Mouse (Mus musculus) gastrocnemius, adult 2 months (tissue): ENCODE data around the gene Olfr313. TPM values are rescaled to one million over a fixed set of nuclear protein-coding genes. Genes with fewer than 3 reads are reported as not detected.
"Not testable (repeated sequence)": the region's sequence is repeated elsewhere in the genome, so short reads cannot be mapped to it uniquely, and the experiment has no call there.

Source experiments
- DNase-seq: peaks from one replicate; pipeline ENCODE4 v3.0.0; 2022
- H3K27ac ChIP-seq: fragments of 200-600 bp; 2 replicates; pipeline ENCODE4 v1.8.1; 2022; ENCODE audit warnings: mild to moderate bottlenecking
- H3K4me3 ChIP-seq: fragments of 200-600 bp; 2 replicates; pipeline ENCODE4 v1.8.1; 2022; ENCODE audit warnings: mild to moderate bottlenecking, moderate library complexity
- CTCF ChIP-seq: fragments of 200-600 bp; IDR thresholded peaks from 2 replicates; pipeline ENCODE4 v1.8.1; 2022; ENCODE audit warnings: antibody characterized with exemption, mild to moderate bottlenecking, moderate library complexity
- intact Hi-C: fragments of 180-260 bp; cut with DNase I; formaldehyde crosslinking; loops from one replicate; pipeline ENCODE4 v1.15.1; 2025
- long read RNA-seq, 2 experiments: library from polyadenylated mRNA; stranded (forward); transcript quantifications; one replicate each; pipeline ENCODE4 v2.0.0; 2021
- total RNA-seq, 2 experiments: library from RNA; stranded (reverse); gene quantifications; 2 replicates each; pipeline ENCODE4 v1.2.3; 2021

Gene Olfr313
- not detected for total RNA-seq
- long read RNA-seq, experiment 1: 0 reads
- long read RNA-seq, experiment 2: 0 reads

GRCm38 (mm10) chr11:58814700-58815099, at the start of gene Olfr313:
Gene Olfr313, plus strand, starts transcription at chr11:58815000.
- intact Hi-C loops, DNase-seq, H3K4me3 ChIP-seq, H3K27ac ChIP-seq: not testable (repeated sequence)

- Histone ChIP-seq H3K27ac (no peak within 1 kb of the TSS), H3K4me3 (no peak within 1 kb of the TSS)
- no peak for TF ChIP-seq CTCF
- intact Hi-C loops: no loop called here
- DNase-seq: no peak
Measured at GRCm38 (mm10) chr11:58772888-58773287, 41.9 kb upstream of the Olfr313 start, which contains the start of gene Olfr315. Gene Olfr315, plus strand, starts transcription at chr11:58773188.

DNA sequence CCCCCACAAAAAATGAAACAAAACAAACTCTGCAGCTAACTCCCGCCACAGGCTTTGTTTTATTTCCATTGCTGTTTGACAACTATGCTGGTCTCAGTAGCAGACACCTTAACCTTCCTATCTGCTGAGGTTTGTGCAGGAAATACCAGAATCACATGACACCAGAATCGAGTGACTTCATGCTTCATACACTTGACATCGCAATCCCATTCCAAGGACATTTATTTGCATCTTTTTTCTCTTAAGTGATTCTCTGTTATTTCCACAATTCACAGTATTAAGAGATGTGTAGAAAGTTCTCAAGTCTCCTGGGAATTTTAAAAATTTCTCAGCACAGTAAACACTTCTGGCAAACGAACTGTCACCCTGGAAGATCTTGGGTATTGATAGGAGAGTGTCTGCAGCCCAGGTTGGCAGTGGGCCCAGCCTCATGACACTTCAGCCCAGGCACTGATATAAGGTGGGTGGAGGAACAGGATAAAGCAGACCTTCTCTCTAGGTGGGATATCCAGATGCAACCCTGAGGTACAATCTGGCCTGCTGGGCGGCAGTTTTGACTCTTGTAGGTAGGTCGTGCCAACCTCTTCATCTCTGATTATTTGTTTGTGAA, 32.2 kb upstream of the Olfr313 start, which contains the start of gene Olfr314:
Olfr314 (plus strand) TSS at position 473 of the 610 bp plus-strand sequence.
- TF ChIP-seq CTCF: no peak
- intact Hi-C loops: no loop called here
- H3K27ac ChIP-seq: no peak within 1 kb of the TSS
- no peak within 1 kb of the TSS for H3K4me3 ChIP-seq
- no peak for DNase-seq

DNA sequence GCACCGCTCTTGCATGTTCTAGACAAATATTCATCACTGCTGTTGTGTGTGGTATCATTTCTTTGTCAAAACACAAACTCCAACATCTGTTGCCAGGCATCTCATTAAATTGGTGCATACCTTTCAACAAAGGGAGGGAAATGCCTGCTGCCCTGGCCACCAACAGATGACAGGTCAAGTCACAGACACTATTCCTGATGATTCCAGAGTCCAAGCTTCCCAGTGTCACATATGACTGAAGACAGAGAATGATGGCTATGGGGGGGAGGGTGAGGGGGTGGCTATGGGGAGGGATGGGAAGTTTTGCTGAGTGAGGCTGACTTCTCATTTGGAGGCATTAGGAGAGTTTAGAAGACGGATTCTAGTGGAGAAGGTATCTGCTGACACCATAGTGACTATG, 30.6 kb upstream of the Olfr313 start:
- intact Hi-C loops: no loop called here
- no peak overlapping the region for H3K4me3 ChIP-seq
- H3K27ac ChIP-seq: no peak overlapping the region
- no peak for TF ChIP-seq CTCF
- DNase-seq: no peak

DNA sequence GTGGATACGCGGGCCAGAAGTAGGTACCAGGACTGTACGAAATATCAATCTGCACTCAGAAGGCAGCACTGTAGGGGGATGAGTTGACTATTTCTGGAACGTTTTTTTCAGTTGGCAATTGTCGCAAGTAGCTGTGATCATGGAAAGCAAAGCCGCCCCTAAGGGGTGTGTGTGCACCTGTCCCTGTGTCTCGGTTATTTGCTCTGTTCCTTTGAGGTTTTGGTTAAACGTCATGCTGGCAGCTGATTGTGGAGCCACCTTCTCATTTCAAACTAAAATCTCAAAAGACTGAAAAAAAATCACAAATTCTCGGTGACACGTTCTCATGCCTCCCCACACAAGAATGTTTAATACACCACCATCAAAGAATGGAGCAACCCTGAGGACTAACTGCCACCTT, 27.1 kb upstream of the Olfr313 start:
- DNase-seq: no peak
- H3K27ac ChIP-seq: no peak overlapping the region
- no peak for TF ChIP-seq CTCF
- no peak overlapping the region for H3K4me3 ChIP-seq
- intact Hi-C loops: no loop called here

- no peak for DNase-seq
- TF ChIP-seq CTCF: no peak
- no peak overlapping the region for H3K27ac ChIP-seq
Measured at GRCm38 (mm10) chr11:58788346-58788745, 26.5 kb upstream of the Olfr313 start.

GRCm38 (mm10) chr11:58789532-58789931, 25.3 kb upstream of the Olfr313 start:
- no peak overlapping the region for H3K27ac ChIP-seq
- no peak overlapping the region for H3K4me3 ChIP-seq
- no peak for DNase-seq
- no peak for TF ChIP-seq CTCF
- intact Hi-C loops: no loop called here

More at GRCm38 (mm10) chr11:58788346-58788745, 26.5 kb upstream of the Olfr313 start:
- H3K4me3 ChIP-seq: no peak overlapping the region
- intact Hi-C loops: no loop called here

DNA sequence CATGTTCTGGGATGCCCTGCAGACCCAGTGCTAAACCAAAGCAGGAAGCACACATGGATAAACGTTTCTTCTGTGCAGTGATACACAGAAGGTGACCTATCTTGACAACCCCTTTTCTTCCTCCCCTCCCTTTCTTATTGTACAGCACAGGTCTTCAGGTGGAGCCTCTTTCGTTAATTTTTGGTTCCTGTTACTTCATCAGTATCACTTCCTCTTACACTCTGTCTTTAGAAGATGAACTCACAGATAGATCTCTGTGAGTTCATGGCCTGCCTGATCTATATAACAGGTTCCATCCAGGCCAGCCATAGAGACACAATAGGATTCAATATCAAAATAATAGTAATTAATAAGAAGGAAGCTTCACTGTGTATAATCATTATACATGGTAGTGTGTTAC, 24.7 kb upstream of the Olfr313 start:
- no peak overlapping the region for H3K4me3 ChIP-seq
- intact Hi-C loops: no loop called here
- no peak for TF ChIP-seq CTCF

DNA sequence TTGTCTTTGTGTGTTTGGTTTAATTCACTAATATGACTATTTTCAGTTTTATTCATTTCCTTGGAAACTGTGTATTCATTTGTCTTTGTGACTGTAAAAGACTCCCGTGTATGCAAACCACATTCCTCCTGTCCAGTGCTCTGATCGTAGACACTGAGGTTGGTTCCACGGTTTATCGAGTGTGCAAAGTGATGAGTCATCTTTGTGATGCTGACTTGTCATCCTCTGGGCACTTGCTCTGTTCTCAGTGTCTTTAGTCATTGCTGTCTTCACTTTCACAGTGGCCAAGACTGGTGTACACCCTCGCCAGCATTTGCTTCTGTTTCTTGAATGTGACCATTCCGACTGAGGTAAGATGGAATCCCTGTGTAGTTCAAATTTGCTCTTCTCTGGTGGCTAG, 24.2 kb upstream of the Olfr313 start:
- no peak overlapping the region for H3K4me3 ChIP-seq
- no peak for TF ChIP-seq CTCF
- intact Hi-C loops: no loop called here
- DNase-seq: no peak
- no peak overlapping the region for H3K27ac ChIP-seq

More for the DNA sequence above, 24.7 kb upstream of the Olfr313 start:
- no peak for DNase-seq
- H3K27ac ChIP-seq: no peak overlapping the region

- no peak for DNase-seq
- Histone ChIP-seq H3K27ac (no peak overlapping the region), H3K4me3 (no peak overlapping the region)
- TF ChIP-seq CTCF: no peak
- intact Hi-C loops: no loop called here
Measured at GRCm38 (mm10) chr11:58795856-58796255, 18.9 kb upstream of the Olfr313 start.

- TF ChIP-seq CTCF: no peak
- Histone ChIP-seq H3K27ac (no peak overlapping the region), H3K4me3 (no peak overlapping the region)
- DNase-seq: no peak
- intact Hi-C loops: no loop called here
Measured at GRCm38 (mm10) chr11:58796850-58797249, 17.9 kb upstream of the Olfr313 start.

GRCm38 (mm10) chr11:58799747-58800146, 15.1 kb upstream of the Olfr313 start:
- DNase-seq: no peak
- TF ChIP-seq CTCF: no peak
- Histone ChIP-seq H3K27ac (no peak overlapping the region), H3K4me3 (no peak overlapping the region)
- intact Hi-C loops: no loop called here

DNA sequence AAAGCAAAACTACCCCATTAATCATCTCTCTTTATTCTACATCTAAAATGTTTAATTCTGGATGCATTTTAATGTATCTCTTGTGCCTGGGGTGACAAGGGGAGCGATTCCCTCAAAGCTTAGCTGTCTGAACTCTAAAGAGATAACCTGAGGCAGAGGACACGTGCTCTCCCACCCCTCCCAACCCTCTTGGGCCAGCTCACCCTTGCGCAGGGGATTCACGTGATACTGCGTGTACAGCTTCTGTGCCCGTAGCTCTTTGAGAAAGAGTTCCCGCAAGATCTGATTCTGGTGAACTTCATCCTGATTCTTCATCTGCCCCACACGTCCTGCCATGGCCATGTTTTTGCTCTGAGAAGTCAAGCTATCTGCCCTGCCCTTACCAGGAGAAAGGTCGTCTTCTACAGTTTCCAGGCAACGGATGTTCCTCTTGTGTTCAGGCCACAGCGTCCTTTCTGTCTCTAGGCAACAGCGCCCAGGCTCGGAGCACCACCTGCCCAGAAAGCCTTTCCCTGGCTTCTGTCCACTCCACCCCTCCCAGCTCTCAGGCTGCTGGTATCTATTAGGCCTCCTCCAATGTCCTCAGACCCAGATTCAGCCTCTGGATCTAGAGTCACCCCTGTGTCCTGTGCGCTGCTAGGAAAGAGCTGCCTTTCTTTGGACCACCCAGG, 13.1 kb upstream of the Olfr313 start, which contains the start of gene Fam183b:
Fam183b (minus strand) TSS at position 403 of the 671 bp plus-strand sequence.
- no peak within 1 kb of the TSS for H3K27ac ChIP-seq
- DNase-seq: no peak
- H3K4me3 ChIP-seq: no peak within 1 kb of the TSS
- intact Hi-C loops: no loop called here
- no peak for TF ChIP-seq CTCF

- no peak for TF ChIP-seq CTCF
- intact Hi-C loops: no loop called here
- DNase-seq: no peak
Measured at GRCm38 (mm10) chr11:58803871-58804270, 10.9 kb upstream of the Olfr313 start.

More at GRCm38 (mm10) chr11:58803871-58804270, 10.9 kb upstream of the Olfr313 start:
- Histone ChIP-seq H3K27ac (no peak overlapping the region), H3K4me3 (no peak overlapping the region)
